Mouse (Mus musculus): Measurements from ENCODE around the gene Ephb1. TPM values are rescaled to one million over a fixed set of nuclear protein-coding genes. Genes with fewer than 3 reads are reported as not detected.

Ephb1 gene
- polyA plus RNA-seq, 1 experiment from 2014 or later: 0.22 TPM

DNA sequence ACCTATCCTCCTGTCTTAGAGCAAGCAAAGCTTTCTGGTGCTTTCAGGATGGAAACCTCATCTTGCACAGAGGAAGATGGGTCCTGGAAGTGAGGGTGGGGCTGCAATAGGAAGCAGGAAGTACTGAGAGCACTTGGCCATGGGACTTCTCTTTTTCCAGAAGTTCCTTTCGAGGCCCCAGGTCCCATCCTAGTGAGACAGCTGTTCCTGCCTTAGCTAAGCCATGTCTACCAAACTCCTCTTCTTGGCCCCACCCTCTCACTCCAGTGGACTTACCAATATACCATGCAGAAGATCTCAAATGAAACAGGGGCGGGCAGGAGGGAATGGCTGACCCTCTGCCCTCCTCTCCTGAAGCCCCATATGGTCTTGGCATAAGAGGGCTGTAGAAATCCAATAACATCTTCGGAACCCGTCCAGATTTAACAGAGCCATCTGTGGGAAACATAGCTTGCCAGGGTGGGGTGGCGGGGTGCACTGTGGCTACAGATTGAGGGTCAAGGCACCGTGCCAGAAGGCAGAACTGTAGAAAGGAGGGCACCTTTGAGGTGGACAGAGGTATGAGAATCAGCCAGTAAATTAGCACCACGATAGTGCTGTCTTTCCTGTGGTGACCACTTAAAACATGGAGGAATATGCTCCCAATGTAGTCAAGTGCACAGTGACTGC lies 48.9 kb downstream of the Ephb1 start:
- H3K4me1 ChIP-seq (ENCODE audit: control insufficient read depth, low read depth, low read length): no peaks in the 10 kb centered on the region
- no peak for ATAC-seq (ENCODE audit: low read depth)
- H3K36me3 ChIP-seq (ENCODE audit: control insufficient read depth, insufficient read depth): no peaks in the 10 kb centered on the region
- H3K4me2 ChIP-seq (ENCODE audit: low read depth, low read length): no peak overlapping the region
- no peaks in the 10 kb centered on the region for H3K27me3 ChIP-seq (ENCODE audit: control insufficient read depth, insufficient read depth, low read depth, low read length)
- H3K27ac ChIP-seq (ENCODE audit: low read length): no peak overlapping the region
- WGBS (ENCODE audit: insufficient replicate concordance): 46% methylated on average over 7 of the region's 7 CpGs
- no peak overlapping the region for H3K4me3 ChIP-seq (ENCODE audit: low read depth, low read length)
- H3K9ac ChIP-seq (ENCODE audit: low read depth, low read length): no peak overlapping the region
- H3K9me3 ChIP-seq (replicated peaks; ENCODE audit: control insufficient read depth, low read length): no peaks in the 10 kb centered on the region

DNA sequence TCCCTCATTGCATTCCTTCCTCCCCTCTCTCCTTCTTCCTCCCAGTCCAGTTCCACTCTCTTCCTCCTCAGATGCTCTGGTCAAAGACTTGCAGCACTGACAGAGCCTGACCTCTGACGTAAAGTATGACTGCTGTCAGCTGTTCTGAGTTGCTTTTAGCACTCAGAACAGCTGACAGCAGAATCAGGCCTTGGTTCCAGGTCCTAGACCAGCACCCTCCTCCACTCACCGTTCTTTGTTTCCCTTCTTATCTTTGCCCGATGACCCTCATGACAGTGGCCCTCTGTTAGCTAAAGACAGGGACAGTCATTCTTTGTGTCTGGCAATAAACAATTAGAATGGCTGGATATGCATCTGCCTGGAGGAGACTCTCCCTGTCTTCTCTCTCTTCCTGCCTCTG lies 49.7 kb downstream of the Ephb1 start:
- no peaks in the 10 kb centered on the region for H3K9me3 ChIP-seq (replicated peaks; ENCODE audit: control insufficient read depth, low read length)
- H3K36me3 ChIP-seq (ENCODE audit: control insufficient read depth, insufficient read depth): no peaks in the 10 kb centered on the region
- WGBS (ENCODE audit: insufficient replicate concordance): 23% methylated on average over 3 of the region's 3 CpGs
- no peak overlapping the region for H3K4me2 ChIP-seq (ENCODE audit: low read depth, low read length)
- H3K9ac ChIP-seq (ENCODE audit: low read depth, low read length): no peak overlapping the region
- H3K27ac ChIP-seq (ENCODE audit: low read length): no peak overlapping the region
- no peak for ATAC-seq (ENCODE audit: low read depth)
- H3K4me1 ChIP-seq (ENCODE audit: control insufficient read depth, low read depth, low read length): no peaks in the 10 kb centered on the region
- H3K4me3 ChIP-seq (ENCODE audit: low read depth, low read length): no peak overlapping the region
- no peaks in the 10 kb centered on the region for H3K27me3 ChIP-seq (ENCODE audit: control insufficient read depth, insufficient read depth, low read depth, low read length)

DNA sequence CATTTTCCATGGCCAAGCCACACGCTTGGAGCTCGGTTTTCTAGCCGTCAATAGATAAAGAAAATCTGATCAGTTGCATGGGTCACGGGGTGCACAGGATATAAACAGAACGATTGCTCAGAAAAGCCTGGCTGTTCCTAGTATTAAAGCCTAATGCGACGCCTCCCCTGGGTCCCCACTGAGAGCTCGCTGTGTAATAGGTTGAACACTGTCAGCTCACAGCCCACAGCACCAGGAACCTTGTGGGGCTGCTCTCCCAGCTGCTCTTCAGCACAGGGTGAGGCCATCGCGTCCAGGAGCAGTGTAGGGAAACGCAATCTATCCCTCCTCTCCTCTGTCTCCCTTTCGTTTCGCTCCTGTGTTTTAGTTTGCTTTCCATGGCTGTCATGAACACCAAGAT lies 50.6 kb downstream of the Ephb1 start:
- H3K9ac ChIP-seq (ENCODE audit: low read depth, low read length): no peak overlapping the region
- H3K4me3 ChIP-seq (ENCODE audit: low read depth, low read length): no peak overlapping the region
- no peak overlapping the region for H3K27ac ChIP-seq (ENCODE audit: low read length)
- H3K27me3 ChIP-seq (ENCODE audit: control insufficient read depth, insufficient read depth, low read depth, low read length): no peaks in the 10 kb centered on the region
- no peak overlapping the region for H3K4me2 ChIP-seq (ENCODE audit: low read depth, low read length)
- 53% methylated on average over 13 of the region's 13 CpGs for WGBS (ENCODE audit: insufficient replicate concordance)
- ATAC-seq (ENCODE audit: low read depth): no peak
- no peaks in the 10 kb centered on the region for H3K9me3 ChIP-seq (replicated peaks; ENCODE audit: control insufficient read depth, low read length)
- H3K4me1 ChIP-seq (ENCODE audit: control insufficient read depth, low read depth, low read length): no peaks in the 10 kb centered on the region
- H3K36me3 ChIP-seq (ENCODE audit: control insufficient read depth, insufficient read depth): no peaks in the 10 kb centered on the region

DNA sequence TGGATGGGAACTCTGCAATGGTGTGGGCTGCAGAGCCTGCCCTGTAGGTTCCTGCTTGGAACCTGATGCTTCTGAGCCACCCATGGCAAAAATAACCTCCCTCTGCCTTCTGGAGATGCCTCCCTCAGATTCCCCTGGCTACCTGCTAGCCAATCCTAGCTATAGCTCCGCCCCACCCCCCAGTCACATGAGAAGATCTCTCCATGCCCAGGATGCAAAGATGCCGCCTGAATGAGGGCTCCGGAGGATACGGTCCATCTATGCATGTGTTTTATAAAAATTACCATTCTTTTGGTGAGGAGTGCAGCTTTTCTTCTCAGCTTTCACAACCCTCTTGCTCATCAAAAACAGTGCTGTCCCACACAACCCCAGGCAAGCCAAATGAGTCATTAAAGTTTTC lies 53.5 kb downstream of the Ephb1 start:
- WGBS (ENCODE audit: insufficient replicate concordance): 63% methylated on average over 4 of the region's 4 CpGs
- Histone ChIP-seq H3K4me2 (ENCODE audit: low read depth, low read length) (no peak overlapping the region), H3K4me3 (ENCODE audit: low read depth, low read length) (no peak overlapping the region), H3K27ac (ENCODE audit: low read length) (no peak overlapping the region), H3K36me3 (ENCODE audit: control insufficient read depth, insufficient read depth) (no peaks in the 10 kb centered on the region), H3K9me3 (replicated peaks; ENCODE audit: control insufficient read depth, low read length) (no peaks in the 10 kb centered on the region), H3K9ac (ENCODE audit: low read depth, low read length) (no peak overlapping the region), H3K4me1 (ENCODE audit: control insufficient read depth, low read depth, low read length) (no peaks in the 10 kb centered on the region), H3K27me3 (ENCODE audit: control insufficient read depth, insufficient read depth, low read depth, low read length) (no peaks in the 10 kb centered on the region)
- no peak for ATAC-seq (ENCODE audit: low read depth)

DNA sequence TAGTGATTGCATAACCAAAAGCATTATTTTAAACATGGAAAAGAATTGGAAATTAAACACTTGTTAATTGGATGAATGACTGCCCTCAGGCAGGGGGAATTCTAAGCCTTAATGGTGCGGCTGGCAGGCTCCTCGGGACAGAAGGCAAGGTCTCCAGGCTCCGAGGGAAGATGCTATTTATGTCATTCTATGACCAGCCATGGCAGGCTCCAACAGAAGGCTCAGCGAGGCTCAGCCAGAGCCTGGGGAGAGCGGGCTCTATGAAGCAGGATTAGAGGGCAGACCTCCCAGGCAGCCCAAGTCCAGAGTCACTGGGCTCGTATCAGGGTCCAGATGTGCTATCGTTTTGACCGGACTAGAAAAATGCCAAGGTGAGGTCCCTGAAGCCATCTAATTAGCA lies 55.8 kb downstream of the Ephb1 start:
- no peak overlapping the region for H3K4me2 ChIP-seq (ENCODE audit: low read depth, low read length)
- no peak overlapping the region for H3K4me3 ChIP-seq (ENCODE audit: low read depth, low read length)
- H3K36me3 ChIP-seq (ENCODE audit: control insufficient read depth, insufficient read depth): no peaks in the 10 kb centered on the region
- no peak overlapping the region for H3K9ac ChIP-seq (ENCODE audit: low read depth, low read length)
- ATAC-seq (ENCODE audit: low read depth): no peak
- H3K27ac ChIP-seq (ENCODE audit: low read length): no peak overlapping the region
- 56% methylated on average over 8 of the region's 8 CpGs for WGBS (ENCODE audit: insufficient replicate concordance)
- no peaks in the 10 kb centered on the region for H3K9me3 ChIP-seq (replicated peaks; ENCODE audit: control insufficient read depth, low read length)
- H3K27me3 ChIP-seq (ENCODE audit: control insufficient read depth, insufficient read depth, low read depth, low read length): no peaks in the 10 kb centered on the region
- no peaks in the 10 kb centered on the region for H3K4me1 ChIP-seq (ENCODE audit: control insufficient read depth, low read depth, low read length)

DNA sequence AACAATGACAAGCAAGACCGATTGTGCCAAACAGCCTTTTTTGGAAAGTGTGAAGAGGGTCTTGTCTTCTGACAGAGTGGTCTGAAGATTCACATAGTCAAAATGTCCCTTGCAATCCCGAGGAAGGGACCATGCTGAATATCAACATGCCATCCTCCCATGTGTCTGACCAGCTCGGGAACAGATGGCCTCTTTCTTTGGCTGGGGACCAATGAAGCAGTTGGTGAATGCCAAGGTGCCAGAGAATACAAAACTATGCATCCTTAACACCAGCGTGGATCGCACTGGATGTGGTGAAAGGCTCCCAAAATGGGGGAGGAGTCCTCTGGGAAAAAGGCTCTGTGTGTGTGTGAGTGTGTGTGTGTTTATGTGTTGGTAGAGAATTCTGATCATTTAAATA lies 56.5 kb downstream of the Ephb1 start:
- ATAC-seq (ENCODE audit: low read depth): no peak
- 58% methylated on average over 5 of the region's 5 CpGs for WGBS (ENCODE audit: insufficient replicate concordance)

DNA sequence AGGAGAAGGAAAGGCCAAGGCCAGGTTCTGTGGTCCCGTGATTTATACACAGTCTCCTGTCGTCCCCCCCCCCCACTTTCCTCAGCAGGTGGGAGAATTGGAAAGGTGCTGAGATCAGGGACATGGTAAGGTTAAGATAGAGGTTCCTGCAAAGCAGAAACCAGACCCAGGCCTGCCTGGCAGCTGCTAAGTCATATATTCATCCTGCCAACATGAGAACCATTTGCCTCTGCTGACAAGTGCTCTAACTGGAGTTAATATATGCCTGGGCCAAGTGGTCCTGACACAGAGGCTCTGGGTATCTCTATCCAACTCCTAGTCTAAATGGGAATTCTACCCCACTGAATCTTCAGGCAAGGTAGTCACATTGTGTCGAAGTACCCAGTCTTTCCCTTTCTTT lies 57.3 kb downstream of the Ephb1 start:
- H3K9ac ChIP-seq (ENCODE audit: low read depth, low read length): no peak overlapping the region
- H3K9me3 ChIP-seq (replicated peaks; ENCODE audit: control insufficient read depth, low read length): no peaks in the 10 kb centered on the region
- ATAC-seq (ENCODE audit: low read depth): no peak
- H3K4me2 ChIP-seq (ENCODE audit: low read depth, low read length): no peak overlapping the region
- 39% methylated on average over 3 of the region's 3 CpGs for WGBS (ENCODE audit: insufficient replicate concordance)
- no peaks in the 10 kb centered on the region for H3K36me3 ChIP-seq (ENCODE audit: control insufficient read depth, insufficient read depth)
- H3K27me3 ChIP-seq (ENCODE audit: control insufficient read depth, insufficient read depth, low read depth, low read length): no peaks in the 10 kb centered on the region
- no peak overlapping the region for H3K4me3 ChIP-seq (ENCODE audit: low read depth, low read length)
- no peaks in the 10 kb centered on the region for H3K4me1 ChIP-seq (ENCODE audit: control insufficient read depth, low read depth, low read length)
- no peak overlapping the region for H3K27ac ChIP-seq (ENCODE audit: low read length)

More for the DNA sequence above, 56.5 kb downstream of the Ephb1 start:
- H3K4me1 ChIP-seq (ENCODE audit: control insufficient read depth, low read depth, low read length): no peaks in the 10 kb centered on the region
- no peaks in the 10 kb centered on the region for H3K9me3 ChIP-seq (replicated peaks; ENCODE audit: control insufficient read depth, low read length)
- no peak overlapping the region for H3K4me2 ChIP-seq (ENCODE audit: low read depth, low read length)
- no peaks in the 10 kb centered on the region for H3K27me3 ChIP-seq (ENCODE audit: control insufficient read depth, insufficient read depth, low read depth, low read length)
- no peaks in the 10 kb centered on the region for H3K36me3 ChIP-seq (ENCODE audit: control insufficient read depth, insufficient read depth)
- no peak overlapping the region for H3K9ac ChIP-seq (ENCODE audit: low read depth, low read length)
- H3K27ac ChIP-seq (ENCODE audit: low read length): no peak overlapping the region
- H3K4me3 ChIP-seq (ENCODE audit: low read depth, low read length): no peak overlapping the region

DNA sequence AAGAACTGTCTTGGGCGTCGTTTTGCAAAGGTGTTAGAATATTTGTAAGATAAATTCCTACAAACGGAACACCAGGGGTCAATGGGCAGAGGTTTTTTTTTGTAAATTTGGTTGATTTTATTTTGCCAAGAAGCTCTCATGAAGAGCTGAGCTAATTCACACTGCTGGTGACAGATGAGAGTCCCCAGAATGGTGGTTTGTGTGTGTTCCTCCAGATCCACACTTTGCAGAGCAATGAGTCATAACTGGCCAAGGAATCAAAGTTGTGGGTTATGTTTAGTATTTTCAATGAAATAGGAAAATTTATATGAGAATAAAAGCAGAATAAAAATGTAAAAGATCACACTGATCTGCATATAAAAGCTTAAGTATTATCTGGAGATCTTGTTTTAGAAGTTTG lies 60.9 kb downstream of the Ephb1 start:
- no peak for ATAC-seq (ENCODE audit: low read depth)
- H3K27me3 ChIP-seq (ENCODE audit: control insufficient read depth, insufficient read depth, low read depth, low read length): no peaks in the 10 kb centered on the region
- H3K36me3 ChIP-seq (ENCODE audit: control insufficient read depth, insufficient read depth): no peaks in the 10 kb centered on the region
- no peaks in the 10 kb centered on the region for H3K9me3 ChIP-seq (replicated peaks; ENCODE audit: control insufficient read depth, low read length)
- H3K4me3 ChIP-seq (ENCODE audit: low read depth, low read length): no peak overlapping the region
- no peak overlapping the region for H3K27ac ChIP-seq (ENCODE audit: low read length)
- H3K9ac ChIP-seq (ENCODE audit: low read depth, low read length): no peak overlapping the region
- no peaks in the 10 kb centered on the region for H3K4me1 ChIP-seq (ENCODE audit: control insufficient read depth, low read depth, low read length)
- no peak overlapping the region for H3K4me2 ChIP-seq (ENCODE audit: low read depth, low read length)
- 56% methylated on average over 3 of the region's 3 CpGs for WGBS (ENCODE audit: insufficient replicate concordance)

DNA sequence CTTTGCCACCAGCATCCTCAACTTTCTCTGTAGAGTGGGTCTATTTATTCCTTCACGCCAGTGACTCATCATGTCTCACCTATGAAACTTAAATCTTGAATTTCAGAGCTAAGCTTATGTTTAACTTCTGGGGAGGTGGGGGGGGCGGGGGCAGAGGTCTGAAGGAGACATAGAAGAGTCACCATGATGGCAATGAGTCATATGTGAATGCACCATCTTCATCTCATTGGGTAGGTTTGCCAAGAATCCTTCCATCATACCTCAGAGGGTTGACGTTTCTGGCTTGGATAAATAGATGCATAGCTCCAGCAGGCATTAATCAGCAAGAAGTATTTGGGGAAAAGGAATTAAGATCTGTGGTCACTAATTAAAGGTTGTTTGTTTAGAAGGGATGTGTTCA lies 63.3 kb downstream of the Ephb1 start:
- H3K4me3 ChIP-seq (ENCODE audit: low read depth, low read length): no peak overlapping the region
- no peak overlapping the region for H3K9ac ChIP-seq (ENCODE audit: low read depth, low read length)
- no peaks in the 10 kb centered on the region for H3K9me3 ChIP-seq (replicated peaks; ENCODE audit: control insufficient read depth, low read length)
- 53% methylated on average over 3 of the region's 3 CpGs for WGBS (ENCODE audit: insufficient replicate concordance)
- H3K27ac ChIP-seq (ENCODE audit: low read length): no peak overlapping the region
- no peak for ATAC-seq (ENCODE audit: low read depth)
- no peaks in the 10 kb centered on the region for H3K27me3 ChIP-seq (ENCODE audit: control insufficient read depth, insufficient read depth, low read depth, low read length)
- H3K36me3 ChIP-seq (ENCODE audit: control insufficient read depth, insufficient read depth): no peaks in the 10 kb centered on the region
- no peak overlapping the region for H3K4me2 ChIP-seq (ENCODE audit: low read depth, low read length)
- H3K4me1 ChIP-seq (ENCODE audit: control insufficient read depth, low read depth, low read length): no peaks in the 10 kb centered on the region
